12 mouse cellular contexts compared by ENCODE assay signal in genomic region chr7:98185326-98185725, GRCm38 (mm10). TPM values are rescaled to one million over a fixed set of nuclear protein-coding genes. Genes with fewer than 3 reads are reported as not detected.
DNase-seq lines count a peak whose midpoint lies in the region; ATAC-seq and TF ChIP-seq lines count a peak whose summit lies in the region.
"Had no signal": no experiment of that assay in that cellular context is flagged by ENCODE, and none has a peak within 500 bp of the region (broad histone marks: within the 10 kb centered on the region; RNA-seq: fewer than 3 reads in every experiment).

No protein-coding gene starts in this region.

- TF ChIP-seq POLR2A in brain, embryonic 14.5 days (IDR thresholded peaks at IDR 0.05; ENCODE audit: borderline replicate concordance, extremely low read depth, insufficient read depth, insufficient read length, poor library complexity, severe bottlenecking) = no peak

- no peak overlapping the region for H3K9ac ChIP-seq in kidney, embryonic 14.5 days (ENCODE audit: low read depth, low read length)
- no peak overlapping the region for H3K9ac ChIP-seq in hindbrain, embryonic 11.5 days (ENCODE audit: low read depth, low read length)
- no peak overlapping the region for H3K9ac ChIP-seq in intestine, embryonic 16.5 days (ENCODE audit: low read depth, low read length)

- H3K9me3 ChIP-seq in kidney, embryonic 14.5 days (ENCODE audit: control insufficient read depth, low read length) = no peaks in the 10 kb centered on the region
- no peaks in the 10 kb centered on the region for H3K9me3 ChIP-seq in hindbrain, embryonic 11.5 days (ENCODE audit: control insufficient read depth, low read length)
- H3K9me3 ChIP-seq in intestine, embryonic 16.5 days (ENCODE audit: control insufficient read depth, low read length) = no peaks in the 10 kb centered on the region

- TF ChIP-seq CTCF in brain, embryonic 14.5 days (IDR thresholded peaks at IDR 0.05; ENCODE audit: borderline replicate concordance, extremely low read depth, insufficient read depth, insufficient read length) = no peak

- H3K36me3 ChIP-seq in kidney, embryonic 14.5 days (ENCODE audit: control insufficient read depth, insufficient read depth, low read length) = no peaks in the 10 kb centered on the region
- no peaks in the 10 kb centered on the region for H3K36me3 ChIP-seq in hindbrain, embryonic 11.5 days (ENCODE audit: control insufficient read depth, insufficient read depth, low read length)
- H3K36me3 ChIP-seq in intestine, embryonic 16.5 days (ENCODE audit: control insufficient read depth, insufficient read depth, low read length) = no peaks in the 10 kb centered on the region

- no peak for ATAC-seq in kidney, embryonic 14.5 days (ENCODE audit: low FRiP score, low TSS enrichment)
- no peak for ATAC-seq in hindbrain, embryonic 11.5 days (ENCODE audit: low FRiP score)
- ATAC-seq in intestine, embryonic 16.5 days = no peak

- H3K4me3 ChIP-seq in kidney, embryonic 14.5 days (ENCODE audit: low read length) = no peak overlapping the region
- H3K4me3 ChIP-seq in hindbrain, embryonic 11.5 days (ENCODE audit: low read depth, low read length) = no peak overlapping the region
- no peak overlapping the region for H3K4me3 ChIP-seq in intestine, embryonic 16.5 days (ENCODE audit: low read length)

- H3K4me1 ChIP-seq in kidney, embryonic 14.5 days (ENCODE audit: control insufficient read depth, insufficient read depth, low read length) = 0 out of 2 replicates have a peak, but pooled peaks cover 3% of the 10 kb centered on the region
- H3K4me1 ChIP-seq in hindbrain, embryonic 11.5 days (replicated peaks; ENCODE audit: control insufficient read depth, insufficient read depth, low read length) = peaks cover 2% of the 10 kb centered on the region; the same call in 1 of the 2 replicates
- H3K4me1 ChIP-seq in intestine, embryonic 16.5 days (ENCODE audit: control insufficient read depth, insufficient read depth, low read length) = no peaks in the 10 kb centered on the region; the same call in 1 of the 2 replicates

- WGBS in kidney, embryonic 14.5 days = 73% methylated on average over 6 of the region's 6 CpGs
- 79% methylated on average over 6 of the region's 6 CpGs for WGBS in hindbrain, embryonic 11.5 days
- 79% methylated on average over 6 of the region's 6 CpGs for whole genome bisulfite sequencing in intestine, embryonic 16.5 days

- H3K4me2 ChIP-seq in kidney, embryonic 14.5 days (replicated peaks; ENCODE audit: low read depth, low read length) = no peak overlapping the region
- no peak overlapping the region for H3K4me2 ChIP-seq in hindbrain, embryonic 11.5 days (replicated peaks; ENCODE audit: low read depth, low read length)
- no peak overlapping the region for H3K4me2 ChIP-seq in intestine, embryonic 16.5 days (ENCODE audit: low read depth, low read length)

- no peaks in the 10 kb centered on the region for H3K27me3 ChIP-seq in kidney, embryonic 14.5 days (ENCODE audit: control insufficient read depth, insufficient read depth, low read length)
- no peaks in the 10 kb centered on the region for H3K27me3 ChIP-seq in hindbrain, embryonic 11.5 days (ENCODE audit: control insufficient read depth, insufficient read depth, low read length)
- no peaks in the 10 kb centered on the region for H3K27me3 ChIP-seq in intestine, embryonic 16.5 days (replicated peaks; ENCODE audit: control insufficient read depth, insufficient read depth, low read length)

- peak; percentile 61 for DNase-seq in kidney, adult 11 months
- DNase-seq in brain, embryonic 14.5 days (ENCODE audit: low read depth) = peak; percentile 72
- peak; percentile 41 for DNase-seq in hindbrain, embryonic 11.5 days (ENCODE audit: low spot score)
- DNase-seq in kidney, postnatal 25 days = peak; percentile 46 to 76
- no peak for DNase-seq in spleen, adult 12 weeks (ENCODE audit: low spot score)
- no peak for DNase-seq in MN1 (ENCODE audit: low spot score)
- DNase-seq: adrenal gland, adult 8-10 months; heart, postnatal 14 days; lung, postnatal 36 days had no signal

- H3K27ac ChIP-seq in kidney, embryonic 14.5 days (ENCODE audit: low read depth, low read length) = no peak overlapping the region
- H3K27ac ChIP-seq in hindbrain, embryonic 11.5 days (ENCODE audit: low read depth, low read length) = peak overlapping the region; percentile 81; the same call in 1 of the 2 replicates
- no peak overlapping the region; the same call in 1 of the 2 replicates for H3K27ac ChIP-seq in intestine, embryonic 16.5 days (ENCODE audit: low read length)

RNA-seq across cellular contexts. Expression of gene Capn5, which starts 7.3 kb away (rescaled TPM):
- 4.8 and 10.4 TPM in 2 replicates for polyA plus RNA-seq in kidney, embryonic 14.5 days (2014; fragmentation: Nextera tagmentation; extraction: Ambion mirVana)
- 20.1 and 25.7 TPM in 2 replicates for polyA plus RNA-seq in brain, embryonic 14.5 days (2012; rRNA removed)
- 4.8 and 5.3 TPM in 2 replicates for polyA plus RNA-seq in hindbrain, embryonic 11.5 days (2014; fragmentation: Nextera tagmentation; extraction: Ambion mirVana)
- 10.2 and 10.9 TPM in 2 replicates for polyA plus RNA-seq in intestine, embryonic 16.5 days (2015; fragmentation: Nextera tagmentation; extraction: Ambion mirVana)

RNA-seq across cellular contexts. Expression of gene B3gnt6, which starts 14.0 kb away (rescaled TPM):
- polyA plus RNA-seq in kidney, embryonic 14.5 days (2014; fragmentation: Nextera tagmentation; extraction: Ambion mirVana) = 0.15 TPM in 1 of 2 replicates, not detected in the other
- polyA plus RNA-seq in brain, embryonic 14.5 days (2012; rRNA removed) = 0.27 and 0.32 TPM in 2 replicates
- 0.10 and 0.20 TPM in 2 replicates for polyA plus RNA-seq in hindbrain, embryonic 11.5 days (2014; fragmentation: Nextera tagmentation; extraction: Ambion mirVana)
- 0.15 TPM in 1 of 2 replicates, not detected in the other for polyA plus RNA-seq in intestine, embryonic 16.5 days (2015; fragmentation: Nextera tagmentation; extraction: Ambion mirVana)
- polyA plus RNA-seq: limb, embryonic 11.5 days had no signal

RNA-seq across cellular contexts. Expression of gene Omp, which starts 40.0 kb away (rescaled TPM):
- 0.20 and 0.51 TPM in 2 replicates for polyA plus RNA-seq in kidney, embryonic 14.5 days (2014; fragmentation: Nextera tagmentation; extraction: Ambion mirVana)
- polyA plus RNA-seq in brain, embryonic 14.5 days (2012; rRNA removed) = 0.18 and 0.33 TPM in 2 replicates
- polyA plus RNA-seq in hindbrain, embryonic 11.5 days (2014; fragmentation: Nextera tagmentation; extraction: Ambion mirVana) = 0.24 and 0.25 TPM in 2 replicates
- polyA plus RNA-seq in intestine, embryonic 16.5 days (2015; fragmentation: Nextera tagmentation; extraction: Ambion mirVana) = 0.37 TPM in 2 replicates

Comparison
In these comparisons a context has a peak if more than half of its experiments do, and no peak if none do; other contexts are left out.
1. DNase-seq: peak in kidney, adult 11 months (single experiment), brain, embryonic 14.5 days (single experiment), hindbrain, embryonic 11.5 days (single experiment) and kidney, postnatal 25 days (2 of 2); none in spleen, adult 12 weeks (single experiment) and MN1 (single experiment).